Mouse (Mus musculus): ENCODE data around the gene Frmd5.

GRCm38 (mm10) chr2:121621262-121622163 lies 185.4 kb downstream of the Frmd5 start:
- TF ChIP-seq CTCF (IDR thresholded peaks at IDR 0.05; ENCODE audit: low read depth) (no peak), EP300 (IDR thresholded peaks at IDR 0.05; ENCODE audit: low read depth) (no peak)
